Mouse (Mus musculus) kidney, adult 2 months (tissue): ENCODE measurements around the gene Ssbp3.

Experiments
- CTCF ChIP-seq: fragments of 200-500 bp; conservative IDR thresholded peaks from 2 replicates; pipeline ENCODE4 v1.5.1; 2011; ENCODE audit warnings: low read depth, mild to moderate bottlenecking, control low read depth, low read length, moderate library complexity, mixed read lengths; ENCODE audit not compliant: insufficient read depth, insufficient read length
- POLR2A ChIP-seq: fragments of 200-500 bp; IDR thresholded peaks from one replicate; pipeline ENCODE4 v1.6.1; 2011; ENCODE audit warnings: low read depth, low read length, control low read depth

DNA sequence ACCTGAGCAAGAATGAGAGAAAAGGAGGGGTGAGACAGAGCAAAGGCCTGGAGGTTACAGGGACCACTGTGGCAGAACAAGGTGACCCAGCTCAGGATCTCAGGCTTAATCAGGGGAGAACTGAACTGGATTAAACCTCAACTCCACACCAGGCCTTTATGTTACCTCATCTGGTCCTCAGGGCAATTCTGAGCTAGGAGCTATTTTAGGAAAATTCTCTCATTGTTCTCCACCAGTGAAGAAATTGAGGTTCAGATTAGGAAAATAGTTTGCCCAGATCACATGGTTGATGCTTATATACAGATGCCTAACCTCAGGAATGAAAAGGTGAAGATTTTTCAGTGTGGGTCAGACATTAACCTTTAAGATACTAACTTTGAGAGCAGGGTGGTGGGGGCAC, 169.2 kb downstream of the Ssbp3 start:
- TF ChIP-seq CTCF (no peak), POLR2A (no peak)
